Mouse (Mus musculus) embryo, embryonic 11 days (tissue): ENCODE results near the gene Shcbp1l.
"Not testable (repeated sequence)": the region's sequence is repeated elsewhere in the genome, so short reads cannot be mapped to it uniquely, and the experiment has no call there.

Experiments
- DNase-seq: peaks from one replicate; pipeline ENCODE4 v3.0.0-alpha.2; 2015

Gene Shcbp1l

DNA sequence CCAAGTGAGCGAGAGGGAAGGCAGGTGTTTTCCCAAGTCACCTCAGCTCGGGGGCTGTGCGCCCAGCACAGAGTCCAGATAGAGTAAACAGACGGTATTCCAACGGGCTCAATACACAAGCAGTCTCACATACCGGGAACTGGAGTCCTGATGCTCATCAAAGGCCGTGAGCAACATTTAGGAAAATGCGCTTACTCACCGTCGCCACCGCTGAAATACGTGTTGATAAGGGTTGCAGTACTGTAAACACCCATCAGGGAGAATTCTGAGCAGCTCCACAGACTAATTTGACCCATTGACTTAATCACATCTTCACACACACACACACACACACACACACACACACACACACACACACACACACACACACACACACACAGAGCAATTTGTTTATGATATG lies 691 bp upstream of the Shcbp1l start:
- DNase-seq, result peak; percentile 29

DNA sequence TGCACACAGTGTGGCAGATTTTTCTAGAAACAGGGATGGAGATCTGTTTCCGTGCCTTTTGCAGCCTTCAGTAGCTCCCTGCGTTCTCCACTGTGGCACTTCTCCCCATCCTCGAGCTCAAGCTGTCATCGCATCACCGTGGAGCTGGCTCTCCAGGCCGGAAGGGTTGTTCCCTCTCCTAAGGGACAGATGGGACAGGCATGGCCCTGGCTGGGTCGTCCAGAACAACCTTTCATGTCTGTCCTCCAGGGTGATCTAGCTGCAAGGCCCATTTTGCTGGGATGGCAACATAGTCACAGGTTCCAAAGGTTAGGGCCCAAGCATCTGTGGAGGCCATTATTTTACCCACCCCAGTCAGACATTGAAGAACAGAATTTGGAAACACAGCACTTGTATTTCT lies 6.2 kb downstream of the Shcbp1l start:
- no peak for DNase-seq

DNA sequence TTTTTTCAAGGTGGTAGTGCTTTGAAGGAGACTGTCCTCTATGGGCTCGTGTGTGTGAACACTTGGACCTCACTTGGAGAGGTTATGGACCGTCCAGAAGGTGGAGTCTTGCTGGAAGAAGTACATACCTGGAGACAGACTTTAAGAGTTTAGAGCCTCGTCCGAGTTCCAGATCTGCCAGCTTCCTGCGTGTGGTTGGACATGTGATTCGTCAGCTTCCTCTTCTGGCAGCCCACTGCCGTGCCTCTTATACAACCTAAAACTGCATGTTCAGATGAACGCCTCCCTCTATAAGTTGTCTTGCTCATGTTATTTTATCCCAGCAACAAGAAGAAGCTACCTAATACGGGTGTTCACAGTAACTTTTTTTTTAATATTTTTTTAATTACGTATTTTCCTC lies 6.7 kb downstream of the Shcbp1l start:
- no peak for DNase-seq

DNA sequence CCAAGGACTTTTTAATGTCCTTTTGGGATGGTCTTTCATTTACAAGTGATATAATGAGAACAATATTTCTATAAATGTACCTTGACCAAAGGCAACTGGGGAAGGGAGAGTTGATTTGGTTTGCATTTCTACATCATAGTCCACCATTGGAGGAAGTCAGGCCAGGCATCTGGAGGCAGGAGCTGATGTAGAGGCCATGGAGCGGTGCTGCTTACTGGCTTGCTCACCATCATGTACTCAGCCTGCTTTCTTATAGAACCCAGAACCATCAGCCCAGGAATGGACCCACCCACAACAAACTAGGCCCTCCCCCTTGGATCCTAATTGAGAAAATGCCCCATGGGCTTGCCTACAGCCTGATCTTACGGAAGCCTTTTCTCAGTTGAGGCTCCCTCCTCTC lies 7.4 kb downstream of the Shcbp1l start:
- DNase-seq, result no peak

DNA sequence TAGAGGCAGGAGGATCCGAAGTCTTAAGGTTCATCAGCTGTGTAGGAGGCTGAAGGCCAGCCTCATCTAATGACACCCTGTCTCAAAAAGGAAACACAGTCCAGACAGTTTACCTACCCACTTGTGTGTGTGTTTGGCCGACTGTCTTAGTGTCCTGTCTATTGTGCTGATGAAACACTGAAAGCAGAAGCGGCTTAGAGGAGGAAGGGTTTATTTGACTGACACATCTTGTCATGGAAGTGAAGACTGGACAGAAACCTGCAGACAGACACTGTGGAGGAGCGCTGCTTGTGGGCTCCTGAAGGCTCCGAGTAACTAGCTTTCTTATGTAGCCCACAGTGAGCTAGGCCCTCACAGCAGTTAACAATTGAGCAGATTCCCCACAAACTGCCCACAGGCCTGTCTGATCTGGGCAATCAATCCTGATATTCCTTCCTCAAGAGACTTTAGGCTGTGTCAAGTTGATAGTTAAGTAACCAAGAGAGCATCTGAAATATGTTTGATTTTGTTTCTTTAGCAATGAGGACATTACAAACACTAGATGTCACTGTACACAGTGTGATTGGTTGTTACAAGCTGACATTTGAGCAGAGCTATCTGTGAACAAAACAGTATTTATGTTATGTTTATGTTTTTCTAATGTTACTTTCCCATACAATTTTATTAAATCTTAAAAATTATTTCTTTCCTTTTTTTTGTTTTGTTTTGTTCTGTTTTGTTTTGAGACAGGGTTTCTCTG lies 9.1 kb downstream of the Shcbp1l start:
- DNase-seq, result no peak

DNA sequence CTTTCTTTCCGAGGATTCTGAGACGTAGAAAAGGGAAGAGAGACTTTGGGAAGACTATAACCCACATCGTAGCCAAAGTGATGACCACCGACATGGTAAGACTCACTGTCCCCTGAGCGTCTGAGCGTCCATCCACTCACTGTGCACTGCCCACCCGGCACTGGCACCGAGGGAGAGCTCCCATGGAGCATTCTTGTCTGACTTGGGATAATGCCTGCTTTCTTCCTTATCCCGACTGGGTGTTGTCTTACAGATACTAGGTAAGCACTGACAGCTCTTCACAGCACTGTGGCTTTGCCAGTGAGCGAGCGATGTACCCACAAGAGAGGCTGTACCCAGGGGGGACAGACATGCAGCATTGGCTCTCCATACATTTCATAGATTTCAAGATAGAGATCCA lies 12.6 kb downstream of the Shcbp1l start:
- DNase-seq, result no peak

DNA sequence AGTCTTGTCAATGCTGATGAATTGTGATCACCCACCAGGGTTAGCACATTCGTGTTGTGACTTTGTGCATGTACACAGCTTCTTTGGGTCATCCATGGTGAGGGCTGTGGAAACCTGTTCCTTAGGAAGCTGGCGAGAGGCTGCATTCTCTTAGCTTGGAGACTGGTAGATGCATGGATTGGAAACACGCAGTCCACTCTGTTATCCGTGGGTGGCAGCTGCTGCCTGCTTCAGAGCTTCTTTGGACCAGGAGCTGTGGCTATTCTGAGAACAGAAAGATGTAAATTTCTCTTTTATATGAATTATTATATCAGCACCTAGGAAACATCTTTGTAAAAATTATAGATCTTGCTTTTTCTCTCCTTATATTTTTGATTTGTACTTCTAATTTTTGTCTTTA lies 15.8 kb downstream of the Shcbp1l start:
- no peak for DNase-seq

DNA sequence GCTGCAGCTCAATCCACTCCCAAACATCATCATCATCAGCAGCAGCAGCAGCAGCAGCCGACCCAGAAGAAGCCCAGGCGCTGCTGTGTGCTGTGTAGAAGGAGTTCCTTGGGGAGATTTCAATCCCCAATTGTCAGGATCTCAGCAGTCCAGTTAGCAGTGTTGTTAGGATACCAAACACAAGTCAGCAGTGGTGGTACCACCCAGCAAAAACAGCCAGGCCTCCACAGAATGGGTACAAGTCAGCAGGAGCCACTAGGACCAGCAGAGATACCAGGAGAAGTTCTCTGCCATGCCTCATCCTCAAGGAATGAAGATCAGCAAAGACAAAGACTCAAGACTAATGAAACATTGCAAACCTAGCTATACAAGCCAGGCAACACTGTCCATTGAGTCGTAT lies 16.7 kb downstream of the Shcbp1l start:
- no peak for DNase-seq

DNA sequence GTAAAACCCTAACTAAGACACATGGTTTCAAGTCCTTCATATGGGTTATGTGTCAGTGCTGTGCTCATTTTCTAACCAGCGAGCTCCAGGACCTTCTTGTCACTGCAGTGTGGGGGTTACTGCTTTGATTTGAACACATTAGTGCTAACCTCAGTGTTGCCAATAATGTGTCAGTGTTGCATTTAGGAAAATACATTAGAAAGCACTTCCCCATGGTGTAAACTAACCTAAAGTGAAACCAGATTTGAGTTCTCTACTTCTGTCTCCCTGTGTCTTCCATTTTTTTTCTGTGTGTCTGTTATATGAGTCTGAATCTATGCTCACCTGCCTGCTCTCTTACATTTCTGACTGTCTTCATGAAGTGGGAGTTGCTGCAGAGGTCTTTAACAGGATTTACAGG lies 18.1 kb downstream of the Shcbp1l start:
- no peak for DNase-seq

DNA sequence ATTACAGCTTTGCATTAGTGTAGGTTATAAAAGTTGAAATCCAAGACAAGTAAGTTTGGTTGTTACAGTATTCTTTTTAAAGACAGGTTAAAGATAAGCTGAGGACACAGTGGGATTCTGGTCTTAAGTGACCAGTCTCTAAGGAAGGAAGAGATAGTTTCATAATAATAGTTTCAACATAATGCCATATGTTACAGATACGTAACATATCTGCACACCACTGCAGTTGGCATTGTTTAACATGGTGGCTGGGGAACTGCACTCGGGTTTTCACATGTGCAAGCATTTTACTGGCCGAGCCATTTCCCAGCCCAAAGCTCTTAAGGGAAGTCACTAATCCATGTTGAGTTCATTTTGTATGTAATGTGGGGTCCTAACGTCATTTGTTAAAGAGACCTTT lies 18.7 kb downstream of the Shcbp1l start:
- no peak for DNase-seq

DNA sequence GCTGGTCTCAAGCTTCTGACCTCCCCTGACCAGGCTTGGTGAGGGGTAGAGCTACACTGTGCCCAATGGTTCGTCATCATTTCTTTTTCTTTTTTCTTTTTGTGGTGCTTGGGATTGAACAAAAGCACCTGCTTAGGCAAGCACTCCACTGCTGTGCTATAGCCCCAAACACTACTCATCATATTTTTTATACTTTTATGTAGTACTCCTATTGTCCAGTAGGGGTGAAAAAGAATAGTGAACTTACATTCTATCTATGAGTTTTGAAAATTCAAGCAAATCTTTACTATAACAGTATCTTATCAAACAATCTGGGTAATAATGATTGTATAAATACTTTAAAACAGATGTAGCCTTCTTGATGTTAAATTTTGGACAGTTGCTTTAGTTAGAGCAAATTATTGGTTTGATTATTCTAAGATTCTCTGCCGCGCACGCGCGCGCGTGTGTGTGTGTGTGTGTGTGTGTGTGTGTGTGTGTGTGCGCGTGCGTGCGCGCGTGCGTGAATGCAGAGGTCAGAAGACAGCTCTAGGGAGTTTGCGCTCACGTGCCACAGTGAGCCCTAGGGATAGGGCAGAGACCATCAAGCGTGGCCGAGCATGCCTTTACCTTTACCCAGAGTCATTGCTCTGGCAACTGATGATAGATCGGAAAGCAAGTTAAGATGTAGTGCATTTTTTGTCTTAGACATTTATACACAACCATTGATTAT lies 21.3 kb downstream of the Shcbp1l start:
- DNase-seq, result no peak

DNA sequence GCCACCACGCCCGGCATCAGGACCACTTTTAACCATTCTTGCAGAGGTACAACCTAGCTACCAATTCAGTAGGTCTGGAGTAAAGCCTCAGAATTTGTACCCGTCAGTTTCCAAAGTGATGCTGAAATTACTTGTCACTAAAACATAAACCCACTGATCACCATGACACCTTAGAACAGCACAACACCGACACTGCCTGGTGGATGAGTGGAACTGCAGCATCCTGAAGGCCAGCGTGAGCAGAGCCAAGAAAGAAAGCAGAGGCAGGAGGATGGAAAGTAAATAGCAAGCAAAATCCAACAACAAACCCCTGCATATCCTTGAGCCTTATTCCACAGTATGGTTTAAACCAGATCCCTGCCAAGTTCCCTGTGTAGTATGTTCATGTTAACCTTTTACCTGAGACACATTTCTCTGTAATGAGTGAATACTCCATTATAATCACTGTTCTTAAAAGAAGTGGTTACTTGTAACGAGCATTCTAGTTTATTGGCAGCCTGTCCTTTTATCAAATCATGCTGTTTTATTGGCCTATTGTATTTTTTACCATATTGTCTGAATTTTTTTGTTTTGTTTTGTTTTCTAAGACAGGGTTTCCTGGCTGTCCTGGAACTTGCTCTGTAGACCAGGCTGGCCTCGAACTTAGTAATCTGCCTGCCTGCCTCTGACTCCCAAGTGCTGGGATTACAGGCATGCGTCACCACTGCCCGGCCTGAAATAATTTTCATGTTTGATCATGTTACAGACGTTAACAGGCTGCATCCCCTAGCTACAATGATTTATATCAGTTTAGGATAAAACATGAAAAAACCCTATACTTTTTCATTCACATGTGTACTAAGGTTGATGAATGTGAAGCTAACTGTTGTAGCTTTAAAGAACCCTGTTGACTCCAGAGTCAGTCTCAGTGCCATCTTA lies 26.5 kb downstream of the Shcbp1l start:
- DNase-seq, result peak; percentile 50

DNA sequence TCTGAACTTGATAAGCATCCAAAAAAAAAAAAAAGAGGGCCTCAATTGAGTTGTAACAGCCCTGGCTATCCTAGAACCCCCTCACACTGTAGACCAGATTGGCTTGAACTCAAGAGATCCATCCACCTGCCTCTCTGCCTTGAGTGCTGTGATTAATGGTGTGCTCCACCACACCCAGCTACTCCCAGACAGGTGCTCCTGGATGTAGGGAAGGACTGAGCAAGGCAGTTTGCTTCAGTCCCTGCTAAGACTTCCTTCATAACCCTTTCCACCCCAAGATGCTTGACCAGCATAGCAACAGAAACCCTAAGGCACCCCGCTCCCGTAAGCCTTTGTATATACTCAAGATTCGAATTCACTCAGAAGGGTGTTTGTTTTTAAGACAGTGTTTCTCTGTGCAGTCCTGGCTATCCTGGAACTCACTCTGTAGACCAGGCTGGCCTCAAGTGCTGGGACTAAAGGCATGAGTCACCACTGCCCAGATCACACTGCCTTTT lies 28.2 kb downstream of the Shcbp1l start:
- DNase-seq, result no peak

DNA sequence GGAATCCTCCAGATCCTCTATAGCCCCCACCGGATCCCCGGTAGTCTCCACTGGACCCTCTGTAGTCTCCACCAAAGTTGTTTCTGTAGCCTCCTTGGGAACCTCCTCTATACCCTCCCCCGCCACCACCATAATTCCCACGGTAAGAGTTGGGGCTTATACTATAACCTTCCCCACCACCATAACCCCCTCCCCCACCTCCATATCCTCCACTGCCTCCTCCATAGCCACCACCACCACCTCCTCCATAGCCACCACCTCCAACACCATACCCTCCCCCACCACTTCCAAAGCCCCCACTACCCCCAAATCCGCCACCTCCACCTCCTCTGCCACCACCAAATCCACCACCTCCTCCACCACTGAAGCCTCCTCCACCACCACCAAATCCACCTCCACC lies 31.2 kb downstream of the Shcbp1l start:
- DNase-seq, result no peak

DNA sequence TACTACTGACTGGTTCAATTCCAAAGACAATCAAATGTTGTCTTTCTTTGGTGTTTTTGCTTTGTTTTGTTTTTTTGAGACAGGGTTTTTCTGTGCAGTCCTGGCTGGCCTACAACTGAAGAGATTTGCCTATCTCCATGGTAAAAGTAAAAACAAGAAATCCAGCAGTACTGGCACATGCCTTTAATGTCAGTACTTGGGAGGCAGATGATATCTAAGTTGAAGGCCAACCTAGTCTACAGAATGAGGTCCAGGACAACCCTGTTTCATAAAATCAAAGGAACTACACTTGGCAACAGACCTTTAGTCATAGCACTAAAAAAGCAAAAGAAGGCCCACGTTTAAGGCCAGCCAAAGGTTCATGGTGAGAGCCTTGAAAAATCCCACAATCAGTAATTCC lies 36.8 kb downstream of the Shcbp1l start:
- no peak for DNase-seq

DNA sequence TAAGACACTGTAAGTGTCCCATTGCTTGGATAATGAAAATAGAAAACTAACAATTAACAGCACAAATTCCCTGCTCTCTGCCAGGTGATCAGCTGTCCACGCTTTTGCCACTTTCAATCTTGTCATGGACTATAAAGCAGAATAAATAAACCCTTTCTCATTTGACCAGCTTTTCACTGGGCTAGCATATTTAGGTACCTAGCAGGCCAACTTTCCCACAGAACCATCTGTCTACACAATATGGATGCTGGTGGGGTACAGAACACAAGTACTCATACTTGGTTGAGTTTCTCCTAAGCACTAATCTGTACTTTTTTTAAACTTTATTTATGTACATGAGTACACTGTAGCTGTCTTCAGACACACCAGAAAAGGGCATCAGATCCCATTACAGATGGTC lies 54.3 kb downstream of the Shcbp1l start:
- no peak for DNase-seq

DNA sequence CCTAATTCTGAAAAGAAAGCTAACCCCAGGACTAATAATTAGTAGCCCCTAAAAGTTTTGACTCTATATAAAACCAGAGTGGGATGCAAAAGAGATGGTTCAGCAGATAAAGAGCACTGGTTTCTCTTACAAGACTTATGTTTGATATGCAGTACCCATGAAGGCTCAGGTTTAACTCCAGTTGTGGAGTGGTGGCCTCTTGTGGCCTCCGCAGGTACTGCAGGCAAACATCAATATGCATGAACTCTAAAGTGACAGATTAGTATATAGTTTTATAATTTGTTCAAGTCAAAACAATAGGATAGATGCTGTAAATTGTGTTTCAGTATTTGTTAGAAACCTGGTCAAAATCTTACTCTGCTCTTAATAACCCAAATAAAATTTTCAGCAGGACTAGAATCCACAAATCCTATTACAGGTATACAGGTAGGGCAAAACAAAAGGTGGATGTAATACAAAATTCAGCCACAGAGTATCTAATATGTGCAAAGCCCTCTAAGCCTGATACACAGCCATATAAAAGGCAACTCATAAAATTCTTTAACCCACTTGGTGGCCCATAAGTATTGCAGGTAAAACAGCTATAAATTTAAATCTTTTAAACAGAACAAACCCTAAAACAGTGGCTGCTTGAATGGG lies 55.5 kb downstream of the Shcbp1l start:
- DNase-seq, result peak; percentile 72

DNA sequence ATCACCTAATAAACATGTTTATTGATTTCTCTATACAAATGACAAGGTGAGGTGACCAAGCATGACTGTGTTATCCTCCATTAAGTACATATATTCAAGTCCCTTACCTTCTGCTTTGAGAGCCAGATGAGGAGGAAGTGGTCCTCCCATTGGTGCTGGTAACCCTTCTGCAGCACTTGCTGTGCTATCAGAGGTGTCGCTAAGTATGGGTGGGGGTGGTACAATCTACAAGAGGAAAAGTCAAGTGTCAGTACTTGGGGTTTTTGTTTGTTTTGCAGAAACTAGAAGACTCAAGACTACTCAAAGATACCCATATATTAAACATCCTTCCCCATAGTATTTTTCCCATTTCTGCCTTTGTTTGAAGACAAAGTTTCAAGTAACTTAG lies 56.1 kb downstream of the Shcbp1l start:
- no peak for DNase-seq

DNA sequence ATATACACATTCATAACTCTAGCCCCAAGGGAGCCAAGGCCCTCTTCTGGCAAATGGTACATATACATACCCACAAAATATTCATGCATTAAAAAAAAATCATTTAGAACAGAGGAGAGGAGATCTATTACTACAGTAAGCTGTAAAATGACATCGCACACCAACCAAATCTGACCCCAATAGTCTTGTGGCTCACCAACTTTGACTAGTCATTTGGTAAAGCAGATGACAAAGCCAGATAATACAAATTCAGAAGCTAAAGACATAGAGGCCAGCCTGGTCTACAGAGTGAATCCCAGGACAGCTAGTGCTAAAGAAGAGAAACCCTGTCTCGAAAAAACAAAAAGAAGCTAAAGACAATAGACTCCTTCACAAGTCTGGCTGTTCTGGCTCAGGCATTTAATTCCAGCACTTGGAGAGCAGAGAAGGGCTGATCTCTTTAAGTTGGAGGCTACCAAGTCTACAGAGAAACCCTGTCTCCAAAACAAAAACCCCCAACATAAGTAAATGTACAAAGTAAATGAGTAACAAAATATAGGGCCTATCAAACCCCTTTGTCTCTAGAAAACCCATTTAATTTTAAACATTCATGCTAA lies 60.3 kb downstream of the Shcbp1l start:
- DNase-seq, result no peak

DNA sequence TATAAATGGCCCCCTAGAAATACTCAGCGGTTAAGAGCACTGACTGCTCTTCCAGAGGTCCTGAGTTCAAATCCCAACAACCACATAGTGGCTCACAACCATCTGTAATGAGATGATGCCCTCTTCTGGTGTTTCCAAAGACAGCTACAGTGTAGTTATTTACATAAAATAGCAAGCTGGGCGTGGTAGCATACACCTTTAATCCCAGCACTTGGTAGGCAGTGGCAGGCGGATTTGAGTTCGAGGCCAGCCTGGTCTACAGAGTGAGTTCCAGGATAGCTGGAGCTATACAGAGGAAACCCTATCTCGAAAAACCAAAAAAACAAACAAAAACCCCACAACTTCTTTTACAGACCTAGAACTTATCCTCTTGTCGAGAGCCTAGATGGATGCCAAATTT lies 61.2 kb downstream of the Shcbp1l start:
- not testable (repeated sequence) for DNase-seq

DNA sequence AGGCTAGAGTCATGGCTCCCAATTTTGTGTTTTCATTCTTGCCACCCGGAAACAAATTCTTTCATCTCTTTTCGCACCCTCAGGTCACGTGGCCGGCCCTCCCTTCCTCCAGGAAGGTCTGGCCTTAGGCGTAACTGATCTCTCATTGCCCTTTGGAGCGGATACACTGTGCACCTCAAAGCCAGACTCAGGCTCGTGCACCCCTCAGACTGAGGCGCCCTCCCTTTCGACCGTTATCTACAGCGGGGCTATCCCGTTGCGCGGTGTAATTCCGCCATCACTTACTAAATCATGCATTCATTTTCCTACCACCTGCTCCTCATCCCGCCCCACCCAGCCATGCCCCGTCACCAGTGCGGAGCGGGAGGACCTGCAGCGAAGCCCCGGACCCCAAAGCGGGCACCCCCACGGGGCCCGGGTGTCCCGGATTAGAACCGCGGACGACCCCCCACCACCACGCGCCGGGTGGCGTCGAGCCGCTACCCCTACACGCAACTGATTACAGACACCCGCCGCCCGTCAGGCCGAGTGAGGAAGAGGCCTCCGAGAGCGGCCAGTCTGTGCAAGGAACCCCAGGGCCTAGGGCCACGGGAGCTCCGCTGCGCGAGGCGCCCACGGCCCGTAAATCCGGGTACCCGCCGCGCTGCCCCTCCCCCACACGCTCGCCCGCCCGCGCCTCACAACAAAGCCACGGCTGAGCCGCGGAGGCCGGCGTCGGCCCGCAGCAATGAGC lies 62.0 kb downstream of the Shcbp1l start:
- DNase-seq, result peak; percentile 69

DNA sequence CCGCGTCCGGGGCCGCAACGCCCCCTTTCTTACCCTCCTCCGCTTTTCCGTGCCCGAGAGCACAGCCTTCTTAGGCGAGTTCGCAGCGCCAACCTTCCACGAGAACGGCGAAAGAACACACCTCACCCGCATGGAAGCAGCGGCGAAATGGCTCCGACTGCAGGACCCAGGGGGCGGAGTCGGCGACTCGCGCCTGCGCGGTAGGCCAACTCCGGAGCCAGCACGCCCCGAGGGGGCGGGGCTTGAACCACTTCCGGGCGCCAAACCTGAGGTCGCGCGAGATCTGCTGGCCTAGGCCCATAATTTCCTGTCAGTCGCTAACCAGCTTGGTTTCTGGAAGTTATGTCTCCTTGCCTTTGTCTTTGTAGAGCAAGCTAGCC lies 62.5 kb downstream of the Shcbp1l start, which contains the start of gene Dhx9:
Gene Dhx9, minus strand, starts transcription at position 161 of the 380 bp plus-strand sequence.
- peak; percentile 98 for DNase-seq
